Mouse (Mus musculus): ENCODE data around the gene Ccdc92b. TPM values are rescaled to one million over a fixed set of nuclear protein-coding genes. Genes with fewer than 3 reads are reported as not detected.

Gene Ccdc92b
- total and polyA plus RNA-seq, 3 experiments, result not detected

GRCm38 (mm10) chr11:74662221-74662620 lies 42.8 kb downstream of the Ccdc92b start:
- Histone ChIP-seq H3K27ac (ENCODE audit: insufficient read depth, low read depth) (no peak overlapping the region), H3K9ac (ENCODE audit: insufficient read depth, low read depth) (no peak overlapping the region), H3K27me3 (replicated peaks) (no peaks in the 10 kb centered on the region), H3K4me3 (replicated peaks in 1 of 3; ENCODE audit: low read depth in 2 of 3, low read length in 2 of 3, poor library complexity in 1 of 3) (no peak overlapping the region), H3K9me3 (replicated peaks; ENCODE audit: low read length) (peaks cover 10% of the 10 kb centered on the region), H3K36me3 (replicated peaks in 1 of 2; ENCODE audit: control insufficient read depth in 1 of 2, insufficient read depth in 1 of 2, low read length in 1 of 2) (peaks cover 93 to 100% of the 10 kb centered on the region in 2 experiments), H3K4me2 (ENCODE audit: insufficient read depth, low read depth, poor library complexity, severe bottlenecking) (no peak overlapping the region), H3K79me2 (replicated peaks; ENCODE audit: control insufficient read depth, extremely low read depth, insufficient read depth, poor library complexity, severe bottlenecking) (no peaks in the 10 kb centered on the region), H3K4me1 (ENCODE audit: control insufficient read depth in 1 of 2, insufficient read depth in 2 of 2) (no peaks in the 10 kb centered on the region)
- dilution Hi-C loops (cut with MboI; ENCODE audit: extremely low pct_ligation_motif_present, extremely low pct_unique_long_range_greater_than_20kb, low sequenced_read_pairs) (no loop called here), in situ Hi-C loops (cut with MboI; ENCODE audit: low pct_ligation_motif_present, low pct_unique_long_range_greater_than_20kb, low sequenced_read_pairs) (no loop called here)
- TF ChIP-seq GABPA (IDR thresholded peaks at IDR 0.05; ENCODE audit: insufficient replicate concordance, low read depth, low read length) (no peak), ETS1 (conservative IDR thresholded peaks at IDR 0.05; ENCODE audit: low read depth, low read length) (no peak)
- no peak for DNase-seq (ENCODE audit: extremely low read depth)

GRCm38 (mm10) chr11:74664279-74664678 lies 44.9 kb downstream of the Ccdc92b start:
- in situ Hi-C loops (cut with MboI; ENCODE audit: low pct_ligation_motif_present, low pct_unique_long_range_greater_than_20kb, low sequenced_read_pairs) (no loop called here), dilution Hi-C loops (cut with MboI; ENCODE audit: extremely low pct_ligation_motif_present, extremely low pct_unique_long_range_greater_than_20kb, low sequenced_read_pairs) (no loop called here)
- no peaks in the 10 kb centered on the region for H3K4me1 ChIP-seq (ENCODE audit: control insufficient read depth in 1 of 2, insufficient read depth in 2 of 2)
- DNase-seq (ENCODE audit: extremely low read depth), result no peak
- no peak for TF ChIP-seq MAFK (IDR thresholded peaks at IDR 0.05; ENCODE audit: insufficient replicate concordance, low read length)
- no peak for TF ChIP-seq NRF1 (IDR thresholded peaks at IDR 0.05; ENCODE audit: low read depth, low read length)
- TF ChIP-seq EP300 (IDR thresholded peaks at IDR 0.05; ENCODE audit: low read length), result no peak
- TF ChIP-seq GABPA (IDR thresholded peaks at IDR 0.05; ENCODE audit: insufficient replicate concordance, low read depth, low read length), result no peak
- no peak for TF ChIP-seq JUND (conservative IDR thresholded peaks at IDR 0.05; ENCODE audit: low read depth, low read length)
- no peak for TF ChIP-seq E2F4 (IDR thresholded peaks at IDR 0.05; ENCODE audit: insufficient replicate concordance, low read depth, low read length)
- TF ChIP-seq MXI1 (IDR thresholded peaks at IDR 0.05; ENCODE audit: low read depth, low read length), result no peak
- H3K9me3 ChIP-seq (replicated peaks; ENCODE audit: low read length), result no peaks in the 10 kb centered on the region
- H3K9ac ChIP-seq (ENCODE audit: insufficient read depth, low read depth), result no peak overlapping the region
- H3K36me3 ChIP-seq (replicated peaks in 1 of 2; ENCODE audit: control insufficient read depth in 1 of 2, insufficient read depth in 1 of 2, low read length in 1 of 2), result peaks cover 91 to 99% of the 10 kb centered on the region in 2 experiments
- H3K79me2 ChIP-seq (replicated peaks; ENCODE audit: control insufficient read depth, extremely low read depth, insufficient read depth, poor library complexity, severe bottlenecking), result no peaks in the 10 kb centered on the region
- no peak overlapping the region for H3K4me2 ChIP-seq (ENCODE audit: insufficient read depth, low read depth, poor library complexity, severe bottlenecking)
- no peak overlapping the region for H3K4me3 ChIP-seq (replicated peaks in 1 of 3; ENCODE audit: low read depth in 2 of 3, low read length in 2 of 3, poor library complexity in 1 of 3)
- H3K27me3 ChIP-seq (replicated peaks), result no peaks in the 10 kb centered on the region
- no peak overlapping the region for H3K27ac ChIP-seq (ENCODE audit: insufficient read depth, low read depth)

- Histone ChIP-seq H3K9ac (ENCODE audit: insufficient read depth, low read depth) (no peak overlapping the region), H3K27me3 (replicated peaks) (no peaks in the 10 kb centered on the region), H3K36me3 (replicated peaks in 1 of 2; ENCODE audit: control insufficient read depth in 1 of 2, insufficient read depth in 1 of 2, low read length in 1 of 2) (peaks cover 91 to 99% of the 10 kb centered on the region in 2 experiments), H3K79me2 (replicated peaks; ENCODE audit: control insufficient read depth, extremely low read depth, insufficient read depth, poor library complexity, severe bottlenecking) (no peaks in the 10 kb centered on the region), H3K4me1 (ENCODE audit: control insufficient read depth in 1 of 2, insufficient read depth in 2 of 2) (no peaks in the 10 kb centered on the region), H3K4me3 (replicated peaks in 1 of 3; ENCODE audit: low read depth in 2 of 3, low read length in 2 of 3, poor library complexity in 1 of 3) (no peak overlapping the region), H3K4me2 (ENCODE audit: insufficient read depth, low read depth, poor library complexity, severe bottlenecking) (no peak overlapping the region), H3K27ac (ENCODE audit: insufficient read depth, low read depth) (no peak overlapping the region), H3K9me3 (replicated peaks; ENCODE audit: low read length) (no peaks in the 10 kb centered on the region)
- no peak for DNase-seq (ENCODE audit: extremely low read depth)
- in situ Hi-C loops (cut with MboI; ENCODE audit: low pct_ligation_motif_present, low pct_unique_long_range_greater_than_20kb, low sequenced_read_pairs), result no loop called here
- TF ChIP-seq ZC3H11A (IDR thresholded peaks at IDR 0.05; ENCODE audit: low read depth, low read length) (no peak), KAT2A (IDR thresholded peaks at IDR 0.05; ENCODE audit: insufficient replicate concordance, low read length) (no peak), CHD2 (IDR thresholded peaks at IDR 0.05; ENCODE audit: low read length) (no peak), MAZ (IDR thresholded peaks at IDR 0.05; ENCODE audit: low read depth, low read length) (no peak), ETS1 (conservative IDR thresholded peaks at IDR 0.05; ENCODE audit: low read depth, low read length) (no peak), EP300 (IDR thresholded peaks at IDR 0.05; ENCODE audit: low read length) (no peak), ZKSCAN1 (IDR thresholded peaks at IDR 0.05; ENCODE audit: borderline replicate concordance, low read depth, low read length) (no peak), MEF2A (IDR thresholded peaks at IDR 0.05; ENCODE audit: borderline replicate concordance, low read depth, low read length) (no peak), ZMIZ1 (IDR thresholded peaks at IDR 0.05; ENCODE audit: low read depth, low read length) (no peak)
- dilution Hi-C loops (cut with MboI; ENCODE audit: extremely low pct_ligation_motif_present, extremely low pct_unique_long_range_greater_than_20kb, low sequenced_read_pairs), result no loop called here
Observed at GRCm38 (mm10) chr11:74664906-74665305, 45.5 kb downstream of the Ccdc92b start.

Data from CH12.LX (cell line).